Mouse (Mus musculus) CD8-positive naive resting alpha-beta T cell, adult 2 months (primary cell): ENCODE data around the gene Irs2.

Source experiments
- DNase-seq, 2 experiments: peaks; one replicate each; pipeline ENCODE4 v3.0.0; 2022; ENCODE audit warnings: low read depth in 2 of 2, low spot score in 2 of 2

The Irs2 gene

GRCm38 (mm10) chr8:10953346-10954053 lies 54.8 kb downstream of the Irs2 start:
- DNase-seq, result no peak

GRCm38 (mm10) chr8:10952706-10953105 lies 55.6 kb downstream of the Irs2 start:
- no peak for DNase-seq

DNA sequence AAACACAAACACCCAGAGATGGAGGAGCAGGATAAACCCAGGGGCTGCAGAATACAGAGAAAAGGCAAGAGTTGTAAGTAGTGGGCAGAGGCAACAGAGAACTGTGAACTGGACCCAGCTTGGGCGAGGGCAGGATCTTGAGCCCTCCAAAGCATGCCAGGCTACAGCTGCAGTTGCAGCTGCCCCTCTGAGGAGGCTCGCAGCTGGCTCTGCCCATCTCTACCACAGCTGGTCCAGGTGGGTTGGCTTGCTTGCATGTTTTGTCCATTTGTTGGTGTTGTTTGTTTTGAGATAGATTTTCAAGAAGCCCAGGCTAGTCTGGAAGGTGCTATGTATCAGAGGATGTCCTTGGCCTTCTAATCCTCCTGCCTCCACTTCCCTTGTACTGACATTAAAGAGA lies 56.0 kb downstream of the Irs2 start:
- DNase-seq, result no peak

DNA sequence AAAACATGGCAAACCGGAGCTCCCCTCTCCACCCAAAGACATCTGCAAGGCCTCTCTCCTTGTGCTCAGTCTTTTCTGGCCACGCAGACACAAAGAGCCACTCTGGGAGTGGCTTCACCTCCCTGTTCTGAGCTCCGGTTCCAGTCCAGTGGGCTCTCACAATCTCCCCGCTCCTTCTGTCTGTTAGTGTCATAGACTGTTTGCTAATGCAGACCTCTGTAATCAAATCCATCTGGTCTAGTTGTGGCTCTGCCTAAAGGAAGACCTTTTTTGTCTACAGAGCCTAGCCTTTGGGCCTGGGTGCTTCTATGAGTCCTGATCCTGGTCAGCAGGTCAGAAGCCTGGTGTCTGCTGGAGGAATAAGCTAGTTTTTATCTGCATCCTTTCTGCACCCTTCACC lies 56.7 kb downstream of the Irs2 start:
- DNase-seq, result no peak

GRCm38 (mm10) chr8:10945939-10946740 lies 62.1 kb downstream of the Irs2 start:
- peak; percentile 63 to 71 for DNase-seq

DNA sequence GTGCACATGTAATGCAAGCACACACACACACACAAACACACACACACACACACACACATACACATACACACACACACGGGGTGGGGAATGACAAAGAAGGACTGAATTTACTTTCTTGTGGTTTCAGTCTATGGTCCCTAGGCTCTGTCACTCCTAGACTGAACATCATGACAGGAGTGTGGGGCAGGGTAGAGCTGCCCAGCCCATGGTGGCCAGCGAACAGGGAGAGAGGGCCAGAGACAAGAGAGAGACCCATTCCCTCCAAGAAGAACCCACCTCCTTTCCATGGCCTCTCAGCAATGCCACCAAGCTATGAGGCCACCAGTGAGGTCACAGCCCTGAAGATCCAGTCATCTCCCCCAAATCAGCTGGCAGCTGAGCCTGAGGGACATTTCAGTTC lies 62.8 kb downstream of the Irs2 start:
- DNase-seq, result no peak

DNA sequence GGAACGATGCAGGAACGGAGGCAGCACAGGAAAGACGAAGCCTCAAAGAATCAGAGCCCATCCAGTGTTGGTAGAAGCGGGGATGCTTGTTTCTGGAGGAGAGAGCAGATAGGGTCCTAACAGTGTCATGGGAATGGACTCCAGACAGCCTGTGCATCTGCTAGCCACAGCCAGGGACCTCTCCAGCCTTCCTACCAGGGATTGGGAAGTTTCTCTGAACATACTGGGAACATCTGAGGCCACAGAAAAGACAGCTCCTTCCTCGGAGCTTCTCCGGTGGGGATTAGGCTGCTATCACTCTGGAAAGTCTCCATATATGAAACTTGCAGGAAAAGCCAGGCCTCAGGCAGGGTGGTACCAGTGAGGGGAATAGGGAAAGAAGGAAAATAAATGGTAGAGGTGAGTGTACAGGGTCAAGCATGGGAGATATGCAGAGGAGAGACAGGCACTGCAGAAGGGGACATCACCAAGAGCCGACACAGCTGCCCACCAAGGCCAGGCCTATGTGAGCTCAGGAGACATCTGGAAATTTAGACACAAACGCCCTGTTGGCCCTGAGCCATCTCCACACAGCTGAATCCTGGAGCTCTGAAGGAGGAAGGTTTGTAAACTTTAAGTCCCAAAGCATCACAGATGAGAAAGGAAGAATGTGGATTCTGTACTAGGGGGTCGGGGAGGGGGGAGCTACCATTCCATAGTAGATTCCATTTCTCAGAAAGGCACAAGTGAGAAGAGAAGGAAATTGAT lies 64.8 kb downstream of the Irs2 start:
- DNase-seq, result no peak

- DNase-seq, result no peak
Observed at GRCm38 (mm10) chr8:10939883-10940282, 68.4 kb downstream of the Irs2 start.

DNA sequence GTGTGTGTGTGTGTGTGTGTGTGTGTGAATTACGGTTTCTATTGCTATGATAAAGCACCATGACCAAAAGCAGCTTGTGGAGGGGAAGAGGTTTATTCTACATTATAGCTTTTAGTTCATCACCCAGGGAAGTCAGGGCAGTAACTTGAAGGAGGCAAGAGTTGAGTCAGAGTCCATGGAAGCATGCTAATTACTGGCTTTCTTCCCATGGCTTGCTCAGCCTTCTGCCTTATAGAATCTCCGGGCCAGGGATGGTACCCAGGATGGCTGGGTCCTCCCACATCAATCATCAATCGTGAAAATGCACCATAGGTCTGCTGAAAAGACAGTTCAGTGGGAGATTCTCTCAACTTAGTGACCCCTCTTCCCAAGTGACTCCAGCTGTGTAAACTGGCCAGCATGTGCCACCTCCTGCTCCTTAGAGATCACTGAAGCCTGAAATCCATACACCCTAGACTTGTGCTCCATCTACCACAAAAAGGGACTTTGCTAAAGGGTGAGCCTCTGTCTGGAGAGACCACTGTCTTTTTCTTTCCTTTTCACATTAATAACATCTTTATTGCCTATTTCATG lies 69.0 kb downstream of the Irs2 start:
- DNase-seq, result no peak

DNA sequence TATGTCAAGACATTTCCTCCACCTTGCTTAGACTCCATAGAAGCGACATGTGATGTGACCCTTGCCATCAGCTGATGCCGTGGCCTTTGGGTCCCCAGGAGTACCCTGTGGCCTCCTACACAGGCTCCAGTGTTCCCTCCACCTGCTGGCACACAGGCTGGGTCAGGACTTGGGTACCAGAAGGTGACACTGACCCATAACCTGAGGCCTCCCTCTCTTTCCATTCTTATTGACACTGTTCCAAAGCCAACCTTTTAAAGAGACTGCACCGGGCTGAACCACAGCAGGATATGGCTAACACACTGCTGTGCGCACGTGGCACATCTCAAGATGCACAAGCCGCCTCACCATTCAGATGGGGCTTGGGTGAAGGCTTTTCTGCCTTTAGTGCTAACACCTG lies 70.0 kb downstream of the Irs2 start:
- no peak for DNase-seq

- DNase-seq, result no peak
Observed at GRCm38 (mm10) chr8:10936646-10937045, 71.6 kb downstream of the Irs2 start.

DNA sequence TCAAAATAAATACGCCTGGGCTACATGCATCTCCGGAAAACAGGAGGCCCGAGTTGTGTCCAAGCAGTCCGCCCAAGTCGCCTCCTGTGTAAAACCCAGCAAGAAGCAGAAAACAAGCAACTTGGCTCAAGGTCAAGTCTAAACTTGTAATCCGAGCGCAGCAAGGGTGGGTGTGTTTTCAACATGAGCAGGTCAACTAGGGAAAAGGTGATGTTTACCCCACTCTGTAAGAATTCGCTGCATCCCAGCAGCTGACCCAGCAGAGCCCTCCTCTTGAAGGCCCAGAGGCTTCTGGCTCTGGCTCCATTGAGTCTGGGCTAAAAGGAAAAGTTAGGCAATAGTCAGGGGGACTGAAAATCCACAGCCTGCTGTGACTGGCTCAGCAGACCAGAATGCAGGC lies 73.0 kb downstream of the Irs2 start:
- DNase-seq, result no peak
